Mouse (Mus musculus) left cerebral cortex, adult 18-20 months (tissue): ENCODE measurements around the gene Pik3c2g. TPM values are rescaled to one million over a fixed set of nuclear protein-coding genes. Genes with fewer than 3 reads are reported as not detected.
"Not testable (repeated sequence)": the region's sequence is repeated elsewhere in the genome, so short reads cannot be mapped to it uniquely, and the experiment has no call there.

ENCODE experiments used
- DNase-seq, 2 experiments: peaks; one replicate each; pipeline ENCODE4 v3.0.0; 2021 to 2022; ENCODE audit warnings: low spot score in 2 of 2, mixed read lengths in 1 of 2
- total RNA-seq, 2 experiments: library from RNA; stranded (reverse); gene quantifications; 2 replicates each; pipeline ENCODE4 v1.2.3; 2021

Gene Pik3c2g
- total RNA-seq, 2 experiments from 2014 or later, result 0.16 TPM; not detected in 1

- DNase-seq, result no peak
Measured at GRCm38 (mm10) chr6:139907138-139907537, 320.1 kb downstream of the Pik3c2g start.

GRCm38 (mm10) chr6:139908997-139909669 lies 322.1 kb downstream of the Pik3c2g start:
- DNase-seq, result no peak

GRCm38 (mm10) chr6:139928766-139929165 lies 341.7 kb downstream of the Pik3c2g start:
- DNase-seq, result no peak

GRCm38 (mm10) chr6:139934861-139935260 lies 347.8 kb downstream of the Pik3c2g start:
- no peak for DNase-seq

- not testable (repeated sequence) for DNase-seq
Measured at GRCm38 (mm10) chr6:139937581-139937980, 350.6 kb downstream of the Pik3c2g start.

GRCm38 (mm10) chr6:139947106-139947879 lies 360.3 kb downstream of the Pik3c2g start:
- no peak for DNase-seq

GRCm38 (mm10) chr6:139953596-139953995 lies 366.6 kb downstream of the Pik3c2g start:
- no peak for DNase-seq

- no peak for DNase-seq
Measured at GRCm38 (mm10) chr6:139957531-139958241, 370.7 kb downstream of the Pik3c2g start.

GRCm38 (mm10) chr6:139963775-139964174 lies 376.8 kb downstream of the Pik3c2g start:
- DNase-seq, result no peak

- DNase-seq, result no peak
Measured at GRCm38 (mm10) chr6:139964895-139965294, 377.9 kb downstream of the Pik3c2g start.

- DNase-seq, result peak in 1 of 2 experiments; percentile 9
Measured at GRCm38 (mm10) chr6:139966684-139967083, 379.7 kb downstream of the Pik3c2g start.

- no peak for DNase-seq
Measured at GRCm38 (mm10) chr6:139971608-139972298, 384.7 kb downstream of the Pik3c2g start.

- DNase-seq, result no peak
Measured at GRCm38 (mm10) chr6:139974668-139975067, 387.6 kb downstream of the Pik3c2g start.

GRCm38 (mm10) chr6:139978114-139978513 lies 391.1 kb downstream of the Pik3c2g start:
- no peak for DNase-seq

- no peak for DNase-seq
Measured at GRCm38 (mm10) chr6:139981061-139981460, 394.0 kb downstream of the Pik3c2g start.

GRCm38 (mm10) chr6:139984069-139984468 lies 397.0 kb downstream of the Pik3c2g start:
- no peak for DNase-seq

GRCm38 (mm10) chr6:139986564-139986963 lies 399.5 kb downstream of the Pik3c2g start:
- DNase-seq, result no peak

GRCm38 (mm10) chr6:139989075-139989474 lies 402.1 kb downstream of the Pik3c2g start:
- DNase-seq, result no peak

GRCm38 (mm10) chr6:139989597-139989996 lies 402.6 kb downstream of the Pik3c2g start:
- no peak for DNase-seq

- no peak for DNase-seq
Measured at GRCm38 (mm10) chr6:140005181-140005580, 418.2 kb downstream of the Pik3c2g start.
